Mouse (Mus musculus) gastrocnemius, adult 2 months (tissue): ENCODE results near the gene Nr4a3. TPM values are rescaled to one million over a fixed set of nuclear protein-coding genes. Genes with fewer than 3 reads are reported as not detected.

ENCODE experiments used
- DNase-seq: peaks from one replicate; pipeline ENCODE4 v3.0.0; 2022
- H3K27ac ChIP-seq: fragments of 200-600 bp; 2 replicates; pipeline ENCODE4 v1.8.1; 2022; ENCODE audit warnings: mild to moderate bottlenecking
- H3K4me3 ChIP-seq: fragments of 200-600 bp; 2 replicates; pipeline ENCODE4 v1.8.1; 2022; ENCODE audit warnings: mild to moderate bottlenecking, moderate library complexity
- CTCF ChIP-seq: fragments of 200-600 bp; IDR thresholded peaks from 2 replicates; pipeline ENCODE4 v1.8.1; 2022; ENCODE audit warnings: antibody characterized with exemption, mild to moderate bottlenecking, moderate library complexity
- intact Hi-C: fragments of 180-260 bp; cut with DNase I; formaldehyde crosslinking; loops from one replicate; pipeline ENCODE4 v1.15.1; 2025
- total RNA-seq, 2 experiments: library from RNA; stranded (reverse); gene quantifications; 2 replicates each; pipeline ENCODE4 v1.2.3; 2021

The Nr4a3 gene
- total RNA-seq, 2 experiments from 2014 or later: 14.2 to 15.0 TPM

DNA sequence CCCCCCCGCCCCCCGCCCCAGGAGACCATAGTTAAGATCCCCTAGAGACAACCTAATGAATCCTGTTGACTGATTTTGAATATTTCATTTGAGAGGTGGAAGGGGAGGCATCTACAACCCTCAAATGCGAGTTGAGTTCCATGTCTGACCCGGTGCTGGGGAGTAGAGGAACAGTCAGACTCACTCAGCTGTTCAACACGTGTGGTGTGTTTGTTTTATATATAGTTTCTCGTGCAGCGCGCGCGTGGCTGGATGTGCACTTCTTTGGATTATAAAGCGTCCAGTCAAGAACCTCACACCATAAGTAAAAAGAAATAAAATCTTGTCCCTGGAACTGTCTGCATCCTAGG lies 837 bp upstream of the Nr4a3 start:
- intact Hi-C loops: loop anchor here (1.0 to 10.0 kb wide), 6 partner anchors 372 to 609 kb away; no protein-coding TSS in a partner anchor
- Histone ChIP-seq H3K27ac (peak overlapping the region; percentile 100), H3K4me3 (peak overlapping the region; percentile 94)
- no peak for TF ChIP-seq CTCF
- no peak for DNase-seq

DNA sequence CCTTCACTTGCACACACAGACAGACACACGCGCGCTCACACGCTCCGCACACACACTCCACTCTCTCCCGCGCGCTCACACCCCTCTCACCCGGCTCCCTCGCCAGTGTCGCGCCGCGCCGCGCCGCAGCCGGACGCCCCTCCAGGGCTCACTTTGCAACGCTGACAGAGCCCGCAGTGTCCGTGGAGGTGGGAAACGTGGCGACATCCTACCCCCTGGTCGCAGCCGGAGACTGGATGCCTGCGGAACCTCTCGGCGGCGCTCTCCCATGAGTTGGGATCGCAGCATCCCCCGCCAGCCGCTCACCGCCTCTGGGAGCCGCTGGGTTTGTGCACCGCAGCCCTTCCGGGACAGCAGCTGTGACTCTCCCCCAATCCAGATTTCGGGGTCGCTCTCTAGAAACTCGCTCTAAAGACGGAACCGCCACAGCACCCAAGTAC lies 348 bp downstream of the Nr4a3 start:
- Histone ChIP-seq H3K27ac (peak overlapping the region; percentile 100), H3K4me3 (peak overlapping the region; percentile 94)
- intact Hi-C loops: loop anchor here (2.0 to 10.0 kb wide), 4 partner anchors 82 to 610 kb away; no protein-coding TSS in a partner anchor
- DNase-seq: peak; percentile 64
- 0 out of 2 replicates have a peak, but pooled peaks have one; percentile 10 for TF ChIP-seq CTCF

DNA sequence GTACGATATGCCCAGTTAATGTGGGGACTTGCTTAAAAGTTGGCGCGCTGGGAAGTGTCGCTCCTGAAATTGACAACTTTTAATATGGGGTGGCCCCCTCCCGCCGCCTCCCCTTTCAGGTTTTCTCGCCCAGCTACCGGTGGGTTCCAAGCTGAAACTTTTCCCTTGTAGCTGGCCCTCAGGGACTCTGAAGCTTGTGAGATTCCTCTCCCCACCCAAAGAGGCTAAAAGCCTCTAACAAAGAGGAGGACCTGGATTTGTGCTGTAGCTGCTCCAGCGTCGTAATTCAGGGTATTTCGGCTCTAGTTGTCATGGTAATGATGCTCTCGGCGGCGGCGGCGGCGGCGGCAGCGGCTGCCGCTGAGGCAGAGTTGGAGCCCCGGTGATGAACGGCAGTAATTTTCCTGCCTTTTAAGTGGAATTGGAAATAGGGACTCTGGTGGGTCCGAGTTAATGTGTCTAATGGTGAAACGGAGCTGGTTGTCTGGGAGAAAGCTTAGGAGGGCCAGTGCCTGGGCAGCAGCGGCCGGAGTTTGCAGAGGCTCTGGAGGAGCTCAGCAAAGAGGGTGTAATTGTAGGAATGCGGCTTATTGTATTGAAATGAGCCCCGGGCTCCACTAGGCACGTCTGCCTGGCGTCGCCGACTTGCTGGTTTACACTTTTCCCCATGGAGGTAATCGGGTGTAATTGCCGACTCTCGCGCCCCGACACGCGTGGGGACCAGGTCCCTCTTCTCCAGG lies 938 bp downstream of the Nr4a3 start:
- intact Hi-C loops: loop anchor here (2.0 to 10.0 kb wide), 4 partner anchors 81 to 611 kb away; no protein-coding TSS in a partner anchor
- TF ChIP-seq CTCF: no peak
- H3K27ac ChIP-seq: peak overlapping the region; percentile 100
- peak overlapping the region; percentile 94 for H3K4me3 ChIP-seq
- DNase-seq: peak; percentile 36

DNA sequence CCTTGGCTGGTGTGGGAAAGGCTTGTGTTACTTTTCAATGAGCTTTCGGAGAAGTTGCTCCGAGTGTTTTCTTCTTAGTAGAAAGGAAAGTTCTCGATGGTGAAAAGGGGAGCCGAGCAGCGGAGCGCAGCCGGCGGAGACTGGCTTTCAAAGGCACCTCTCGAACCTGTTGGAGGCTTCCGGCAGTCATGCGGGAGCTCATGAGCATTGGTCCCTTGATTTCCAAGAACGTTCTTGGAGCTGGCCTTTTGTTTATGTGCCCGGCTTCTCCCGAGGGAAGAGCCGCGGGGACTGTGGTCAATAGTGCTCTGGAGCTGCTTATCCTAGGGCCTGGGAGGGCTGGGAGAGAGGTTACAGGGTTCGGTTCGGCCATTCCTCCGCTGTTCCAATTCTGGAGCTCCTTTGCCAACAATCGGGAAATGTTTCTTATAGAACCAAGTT lies 1.5 kb downstream of the Nr4a3 start:
- H3K4me3 ChIP-seq: peak overlapping the region; percentile 94
- DNase-seq: peak; percentile 30
- intact Hi-C loops: loop anchor here (5.0 to 10.0 kb wide), 3 partner anchors 81 to 612 kb away; no protein-coding TSS in a partner anchor
- peak overlapping the region; percentile 100 for H3K27ac ChIP-seq
- TF ChIP-seq CTCF: no peak

DNA sequence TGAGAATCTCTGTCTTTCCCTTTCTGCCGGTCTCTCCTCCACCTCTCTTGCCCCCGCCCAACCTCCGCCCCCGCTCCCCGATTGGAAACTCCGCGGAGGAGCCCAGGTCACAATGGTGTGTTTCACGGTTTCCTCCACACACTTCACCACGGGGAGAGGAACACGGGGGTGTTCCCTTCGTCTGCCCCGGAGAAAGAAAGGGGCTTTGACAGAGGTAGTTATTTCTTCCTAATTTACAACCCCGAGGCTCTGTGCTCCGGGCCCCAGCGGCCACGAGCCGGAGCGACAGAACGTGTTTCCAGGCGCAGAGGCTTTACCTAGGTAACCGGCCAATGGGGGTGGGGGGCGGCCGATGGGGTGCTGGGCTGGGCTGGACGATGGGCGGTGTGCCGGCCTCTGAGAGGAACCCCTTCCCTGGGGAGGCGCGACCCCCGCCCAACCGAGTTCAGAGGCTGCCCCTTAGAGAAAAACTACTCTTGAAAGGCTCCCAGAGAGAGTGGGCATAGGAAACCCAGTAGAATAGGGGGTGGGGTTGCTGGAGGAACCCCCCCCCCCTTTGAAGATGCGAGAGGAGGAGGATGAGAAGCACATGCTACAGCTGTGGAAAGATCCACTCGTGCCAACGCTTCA lies 2.3 kb downstream of the Nr4a3 start:
- TF ChIP-seq CTCF: no peak
- peak overlapping the region; percentile 94 for H3K4me3 ChIP-seq
- intact Hi-C loops: loop anchor here (5.0 to 10.0 kb wide), 3 partner anchors 80 to 612 kb away; no protein-coding TSS in a partner anchor
- DNase-seq: peak; percentile 37
- H3K27ac ChIP-seq: peak overlapping the region; percentile 16; the same call in 1 of the 2 replicates

DNA sequence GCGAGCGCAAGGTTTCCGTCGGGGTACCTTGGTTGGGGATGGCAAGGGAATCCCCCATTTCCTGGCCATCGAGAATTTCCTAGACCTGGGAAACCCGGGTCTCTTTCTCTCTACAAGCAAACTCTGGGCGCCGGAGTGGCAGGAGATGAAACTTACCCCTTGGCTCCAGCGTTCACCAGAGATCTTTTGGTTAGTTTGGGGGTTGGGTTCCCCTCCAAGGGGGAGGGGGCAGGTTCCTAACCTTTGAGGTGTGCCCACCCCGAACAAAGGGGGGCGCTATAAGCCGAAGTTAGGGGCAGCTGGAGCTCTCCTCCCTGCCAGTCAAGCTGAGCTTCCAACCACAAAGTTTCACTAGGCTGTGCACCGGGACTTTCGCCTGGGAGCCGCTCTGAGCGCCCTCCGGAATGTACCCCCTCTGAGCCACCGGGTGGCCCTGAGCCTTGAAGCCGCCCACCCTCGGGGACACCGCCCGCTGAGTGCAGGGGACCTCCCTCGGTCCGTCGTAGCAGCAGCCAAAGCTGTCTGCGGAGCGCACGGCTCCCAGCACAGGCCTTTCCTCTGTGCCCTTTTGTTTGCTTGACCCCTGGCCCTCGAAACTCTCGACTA lies 2.9 kb downstream of the Nr4a3 start:
- Histone ChIP-seq H3K27ac (no peak overlapping the region), H3K4me3 (peak overlapping the region; percentile 94)
- peak; percentile 21; the same call in 1 of the 2 replicates for TF ChIP-seq CTCF
- intact Hi-C loops: loop anchor here (5.0 to 10.0 kb wide), 3 partner anchors 79 to 613 kb away; no protein-coding TSS in a partner anchor
- DNase-seq: peak; percentile 33

DNA sequence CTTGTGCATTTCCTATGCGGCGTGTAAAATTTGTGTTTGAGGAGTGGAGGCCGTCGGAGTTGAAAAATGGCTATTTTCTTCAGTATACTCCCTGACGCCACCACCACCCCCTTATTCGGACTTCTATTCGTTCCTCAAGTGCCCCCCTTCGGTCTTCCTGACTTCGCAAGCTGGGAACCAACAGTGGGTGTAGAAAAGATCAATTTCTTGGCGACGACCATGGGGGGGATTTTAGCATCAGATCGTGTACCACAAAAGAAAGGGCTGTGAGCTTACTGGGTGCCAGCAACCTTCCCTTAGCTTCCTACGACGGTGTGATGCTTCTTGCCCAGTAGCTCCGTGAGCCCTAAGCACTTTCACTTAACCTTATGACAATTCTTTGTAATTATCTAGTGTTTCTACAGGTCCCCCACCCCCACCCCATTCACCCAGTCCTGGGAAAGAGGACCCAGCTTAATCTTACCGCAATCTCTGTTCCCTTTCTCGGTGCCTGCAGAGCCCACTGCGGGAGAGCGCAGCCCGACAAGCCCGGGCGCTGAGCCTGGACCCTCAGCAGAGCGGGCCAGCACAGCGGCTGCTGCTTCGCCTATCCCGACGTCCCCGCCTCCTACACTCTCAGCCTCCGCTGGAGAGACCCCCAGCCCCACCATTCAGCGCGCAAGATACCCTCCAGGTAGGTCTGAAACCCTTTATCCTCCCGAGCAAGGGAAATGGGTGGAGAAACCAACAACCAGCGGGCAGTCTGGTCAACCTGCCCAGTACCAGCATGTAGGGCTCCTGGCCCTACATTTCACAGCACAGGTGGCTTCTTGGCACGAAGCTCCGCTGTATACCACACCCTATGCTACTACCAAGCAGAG lies 3.7 kb downstream of the Nr4a3 start:
- peak overlapping the region; percentile 94 for H3K4me3 ChIP-seq
- no peak overlapping the region for H3K27ac ChIP-seq
- DNase-seq: no peak
- intact Hi-C loops: loop anchor here (5.0 to 10.0 kb wide), 3 partner anchors 79 to 614 kb away; no protein-coding TSS in a partner anchor
- no peak for TF ChIP-seq CTCF

DNA sequence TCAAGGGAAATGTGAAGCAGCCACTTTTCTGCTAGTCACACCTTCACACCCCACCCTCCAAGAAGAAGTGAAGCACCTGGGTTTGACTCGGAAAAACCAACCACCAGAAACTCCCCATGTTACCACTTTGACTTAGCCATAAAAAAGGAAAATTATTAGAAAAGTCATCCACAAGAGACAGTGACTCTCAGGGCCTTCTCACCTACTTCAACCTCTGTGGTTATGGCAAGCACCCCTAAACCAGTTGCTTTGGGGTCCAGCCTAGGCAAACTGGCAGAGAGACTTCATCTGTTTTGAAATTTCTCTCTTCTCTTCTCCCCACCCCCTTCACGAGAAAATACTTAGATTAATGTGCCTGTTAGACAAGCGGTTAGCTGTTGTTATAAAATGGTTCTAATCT lies 5.1 kb downstream of the Nr4a3 start:
- no peak overlapping the region for H3K4me3 ChIP-seq
- no peak overlapping the region for H3K27ac ChIP-seq
- TF ChIP-seq CTCF: no peak
- intact Hi-C loops: no loop called here
- DNase-seq: no peak

DNA sequence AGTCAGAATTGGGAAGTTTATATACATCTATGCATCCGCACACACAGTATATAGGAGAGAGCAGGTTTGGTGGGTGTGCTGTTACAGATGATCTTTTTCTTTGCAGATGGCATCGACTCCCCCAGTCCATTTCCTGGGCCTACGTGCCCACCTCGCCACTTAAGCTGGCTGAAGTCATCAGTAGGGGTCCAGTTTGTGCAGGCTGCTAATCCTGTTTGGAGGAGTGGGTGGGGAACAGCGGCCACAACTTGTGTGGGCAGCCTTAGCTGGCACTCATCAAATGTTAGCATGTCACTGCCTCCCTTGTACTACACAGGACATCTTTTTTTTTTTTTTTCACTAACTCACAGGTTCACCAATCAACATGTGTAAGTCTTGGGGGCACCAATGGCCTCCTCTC lies 5.5 kb downstream of the Nr4a3 start:
- no peak for DNase-seq
- TF ChIP-seq CTCF: no peak
- Histone ChIP-seq H3K27ac (no peak overlapping the region), H3K4me3 (no peak overlapping the region)
- intact Hi-C loops: no loop called here

DNA sequence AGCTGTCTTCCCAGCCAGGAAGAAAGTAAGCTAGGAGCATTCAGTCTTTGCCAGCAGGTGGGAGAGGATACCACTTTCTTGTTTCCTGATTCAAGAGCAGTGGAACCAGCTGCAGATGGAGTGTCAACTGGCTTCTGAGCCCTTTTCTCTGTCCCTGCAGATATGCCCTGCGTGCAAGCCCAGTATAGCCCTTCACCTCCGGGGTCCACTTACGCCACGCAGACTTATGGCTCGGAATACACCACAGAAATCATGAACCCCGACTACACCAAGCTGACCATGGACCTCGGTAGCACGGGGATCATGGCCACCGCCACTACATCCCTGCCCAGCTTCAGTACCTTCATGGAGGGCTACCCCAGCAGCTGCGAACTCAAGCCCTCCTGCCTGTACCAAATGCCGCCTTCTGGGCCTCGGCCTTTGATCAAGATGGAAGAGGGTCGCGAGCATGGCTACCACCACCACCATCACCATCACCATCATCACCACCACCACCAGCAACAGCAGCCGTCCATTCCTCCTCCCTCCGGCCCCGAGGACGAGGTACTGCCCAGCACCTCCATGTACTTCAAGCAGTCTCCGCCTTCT lies 6.2 kb downstream of the Nr4a3 start:
- intact Hi-C loops: no loop called here
- H3K4me3 ChIP-seq: peak overlapping the region; percentile 10
- H3K27ac ChIP-seq: no peak overlapping the region
- no peak for DNase-seq
- no peak for TF ChIP-seq CTCF

DNA sequence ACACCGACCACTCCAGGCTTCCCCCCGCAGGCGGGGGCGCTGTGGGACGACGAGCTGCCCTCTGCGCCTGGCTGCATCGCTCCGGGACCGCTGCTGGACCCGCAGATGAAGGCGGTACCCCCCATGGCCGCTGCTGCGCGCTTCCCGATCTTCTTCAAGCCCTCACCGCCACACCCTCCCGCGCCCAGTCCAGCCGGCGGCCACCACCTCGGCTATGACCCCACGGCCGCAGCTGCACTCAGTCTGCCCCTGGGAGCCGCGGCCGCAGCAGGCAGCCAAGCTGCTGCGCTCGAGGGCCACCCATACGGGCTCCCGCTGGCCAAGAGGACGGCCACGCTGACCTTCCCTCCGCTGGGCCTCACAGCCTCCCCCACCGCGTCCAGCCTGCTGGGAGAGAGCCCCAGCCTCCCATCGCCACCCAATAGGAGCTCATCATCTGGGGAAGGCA lies 6.7 kb downstream of the Nr4a3 start:
- TF ChIP-seq CTCF: no peak
- Histone ChIP-seq H3K4me3 (peak overlapping the region; percentile 10), H3K27ac (no peak overlapping the region)
- DNase-seq: peak; percentile 22
- intact Hi-C loops: no loop called here
